Mouse (Mus musculus) liver (tissue): ENCODE measurements around the gene Tas2r144.

Experiments used
- DNase-seq: peaks from one replicate; pipeline ENCODE4 v3.0.0-alpha.2; 2020; ENCODE audit warnings: mixed read lengths

Gene Tas2r144

GRCm38 (mm10) chr6:42215028-42215427 lies at the start of gene Tas2r144:
Gene Tas2r144, plus strand, starts transcription at chr6:42215328.
- DNase-seq: no peak

DNA sequence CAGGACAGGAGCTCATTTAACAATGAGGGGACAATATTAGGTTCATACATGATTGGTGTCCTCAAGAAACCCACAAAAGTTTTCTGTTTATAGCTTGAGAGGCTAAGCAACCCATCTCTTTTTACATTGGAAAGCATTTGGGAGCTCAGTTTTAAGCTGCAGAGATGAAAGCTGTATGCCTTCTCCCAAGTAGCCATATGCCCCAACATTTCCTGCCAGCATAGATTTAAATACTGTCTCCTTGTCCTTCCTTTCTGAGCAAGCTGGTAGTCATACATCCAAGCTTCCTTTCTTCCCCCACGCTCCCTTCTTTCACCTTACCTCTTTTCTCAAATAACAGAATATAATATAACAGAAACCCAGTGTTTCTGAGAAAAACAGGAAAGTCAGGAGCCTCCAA lies 32.7 kb upstream of the Tas2r144 start:
- DNase-seq: no peak

GRCm38 (mm10) chr6:42186230-42186629 lies 28.9 kb upstream of the Tas2r144 start:
- no peak for DNase-seq

DNA sequence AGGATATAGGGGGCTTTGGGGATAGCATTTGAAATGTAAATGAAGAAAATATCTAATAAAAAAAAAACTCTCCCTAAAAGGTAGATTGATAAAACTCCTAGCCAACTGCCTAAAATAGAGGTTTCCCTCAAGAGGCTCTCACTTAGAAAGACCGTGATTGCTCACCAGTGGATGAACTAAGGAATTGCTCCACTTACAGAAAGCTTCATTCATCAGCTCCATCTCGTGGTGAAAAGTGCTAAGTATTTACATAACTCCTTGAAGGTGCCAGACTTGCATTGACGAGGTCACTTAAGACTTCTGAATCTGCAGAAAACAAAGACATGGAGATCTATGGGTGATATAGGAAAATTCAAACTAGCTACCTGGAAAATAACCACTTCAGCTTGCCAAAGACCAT lies 17.4 kb upstream of the Tas2r144 start:
- no peak for DNase-seq

- no peak for DNase-seq
These were observed 15.6 kb upstream of the Tas2r144 start for GRCm38 (mm10) chr6:42199498-42199897.

- no peak for DNase-seq
These were observed 7.2 kb downstream of the Tas2r144 start for GRCm38 (mm10) chr6:42222286-42222685.

DNA sequence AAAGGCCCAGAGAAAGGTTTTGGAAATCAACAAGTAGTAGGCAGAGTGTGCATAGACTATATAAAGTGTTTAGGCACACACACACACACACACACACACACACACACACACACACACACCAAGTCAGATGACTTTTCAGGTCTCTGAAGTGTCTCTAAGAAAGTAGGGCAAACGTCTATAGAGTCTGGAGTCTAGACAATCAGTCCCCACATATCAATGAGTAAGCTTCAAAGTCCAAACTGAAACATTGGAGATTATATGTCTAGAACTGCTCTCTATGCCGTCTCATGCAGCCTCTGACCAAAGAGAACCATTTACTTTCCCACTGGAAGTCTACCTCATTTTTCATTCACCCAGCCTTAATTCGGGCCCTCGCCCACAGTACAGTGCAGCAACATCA lies 9.9 kb downstream of the Tas2r144 start:
- DNase-seq: no peak

GRCm38 (mm10) chr6:42227240-42228101 lies 12.3 kb downstream of the Tas2r144 start:
- DNase-seq: peak; percentile 65

GRCm38 (mm10) chr6:42229610-42230009 lies 14.5 kb downstream of the Tas2r144 start:
- DNase-seq: no peak

DNA sequence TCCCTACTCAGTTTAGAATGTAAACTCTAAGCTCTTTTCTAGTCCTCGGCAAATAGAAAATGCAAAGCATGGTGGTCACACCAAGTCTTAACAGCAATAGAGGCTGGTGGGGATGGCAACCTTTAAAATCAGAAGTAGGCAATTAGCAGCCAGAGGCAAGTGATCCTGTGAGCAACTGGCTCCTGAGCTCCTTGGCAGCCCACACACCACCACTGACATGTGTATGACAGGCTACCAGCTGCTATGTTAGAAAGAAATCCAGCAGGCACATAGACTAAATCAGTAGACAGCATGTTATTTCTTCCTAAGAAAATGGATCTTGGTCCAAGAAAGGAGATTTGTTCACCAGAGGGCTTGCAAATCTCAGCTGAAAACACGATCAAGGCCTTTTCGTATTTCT lies 16.1 kb downstream of the Tas2r144 start:
- DNase-seq: no peak

- no peak for DNase-seq
These were observed 22.2 kb downstream of the Tas2r144 start for GRCm38 (mm10) chr6:42237276-42237805.

GRCm38 (mm10) chr6:42241311-42242045 lies 26.4 kb downstream of the Tas2r144 start:
- no peak for DNase-seq

DNA sequence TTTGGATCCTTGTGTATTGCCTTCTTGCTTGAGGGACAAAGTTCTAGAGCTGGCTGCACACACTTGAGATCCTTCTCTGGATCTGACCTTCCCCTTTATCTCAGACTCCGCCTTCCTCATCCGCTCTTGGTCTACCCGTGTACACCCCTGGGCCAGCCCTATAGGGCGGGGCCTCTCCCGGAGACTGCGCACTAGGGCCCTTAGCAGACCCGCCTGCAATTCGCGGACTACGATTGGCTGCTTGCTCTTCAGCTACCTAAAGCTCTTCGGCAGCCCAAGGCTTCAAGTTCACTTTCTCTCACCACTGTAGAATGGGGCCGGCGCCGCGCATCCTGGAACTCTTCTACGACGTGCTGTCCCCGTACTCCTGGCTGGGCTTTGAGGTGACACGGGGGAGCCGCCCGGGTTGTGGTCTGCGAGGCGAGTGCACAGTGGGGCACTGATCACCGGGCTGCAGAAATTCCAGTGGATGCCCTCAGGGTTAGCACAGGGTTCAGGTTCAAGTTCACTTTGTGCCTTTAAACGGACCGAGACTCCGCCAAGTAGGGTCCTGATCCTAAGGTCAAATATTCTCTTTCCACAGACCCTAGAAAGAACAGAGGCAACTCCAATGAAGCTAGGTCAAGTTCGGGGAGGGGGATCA lies 30.7 kb downstream of the Tas2r144 start, which contains the start of gene Gstk1:
TSS of gene Gstk1 (plus strand) at position 225 of the 643 bp plus-strand sequence.
- peak; percentile 91 for DNase-seq

- DNase-seq: peak; percentile 47
These were observed 32.0 kb downstream of the Tas2r144 start for GRCm38 (mm10) chr6:42247173-42247572.

DNA sequence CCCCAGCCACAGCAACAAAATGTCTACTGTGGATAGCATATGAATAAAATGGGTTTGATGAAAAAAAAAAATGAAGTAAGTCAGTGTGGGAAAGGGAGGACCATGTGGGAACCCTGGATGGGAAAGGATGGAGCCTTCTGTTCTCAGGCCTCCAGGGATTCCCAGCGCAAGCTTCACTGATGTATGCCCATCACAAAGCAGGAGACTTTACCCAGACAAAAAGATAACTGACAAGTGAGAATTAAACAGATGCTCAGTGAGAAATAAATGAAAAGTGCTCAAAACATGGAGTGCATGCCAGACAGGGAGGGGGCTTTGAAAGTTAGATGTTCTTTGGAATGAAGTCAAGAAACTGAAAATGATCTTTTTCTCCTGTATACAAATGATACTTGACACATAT lies 32.9 kb downstream of the Tas2r144 start:
- no peak for DNase-seq

DNA sequence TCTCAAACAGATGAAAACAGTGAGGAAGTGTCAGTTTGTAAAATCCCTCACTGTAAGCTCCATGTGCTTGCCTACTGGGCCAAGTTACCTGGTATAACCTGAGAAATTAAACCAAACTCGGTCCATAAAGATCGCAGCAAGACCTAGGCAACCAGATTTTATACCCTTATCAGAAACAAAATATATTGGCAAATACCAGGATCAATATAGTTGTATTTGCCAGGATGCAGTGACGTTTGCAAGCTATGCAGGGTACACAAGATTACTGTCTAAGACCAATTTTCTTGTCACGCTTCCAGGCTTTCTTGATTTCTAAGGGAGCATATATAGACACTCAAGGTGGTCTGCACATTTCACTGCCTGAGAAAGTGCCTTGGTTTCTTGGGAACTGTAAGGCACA lies 36.7 kb downstream of the Tas2r144 start:
- no peak for DNase-seq

GRCm38 (mm10) chr6:42253103-42253502 lies 38.0 kb downstream of the Tas2r144 start:
- no peak for DNase-seq

DNA sequence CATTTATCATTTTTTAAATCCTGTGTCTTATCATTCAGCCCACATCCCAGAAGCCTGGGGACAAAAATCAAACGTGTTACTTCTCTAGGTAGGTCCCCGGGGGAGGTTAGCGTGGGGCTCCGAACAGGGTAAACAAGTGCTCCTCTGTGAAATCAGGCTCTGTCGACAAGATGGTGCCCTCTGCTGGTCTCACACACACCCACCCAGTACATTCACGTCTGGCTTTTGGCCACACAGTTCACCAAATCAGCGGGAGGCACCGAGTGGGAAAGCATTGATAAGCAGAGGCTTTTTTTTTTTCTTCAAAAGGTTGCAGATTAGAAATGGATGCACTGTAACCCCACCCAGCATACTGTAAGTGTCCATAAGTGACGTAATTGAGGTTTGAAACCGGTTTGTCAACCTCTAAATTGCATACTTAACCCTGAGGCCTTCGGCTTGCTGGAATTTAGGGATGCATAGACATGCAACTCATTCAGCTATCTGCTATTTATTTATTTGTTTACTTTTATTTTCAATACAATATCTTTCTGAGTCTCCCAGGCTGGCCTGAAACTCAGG lies 42.3 kb downstream of the Tas2r144 start:
- peak; percentile 78 for DNase-seq

DNA sequence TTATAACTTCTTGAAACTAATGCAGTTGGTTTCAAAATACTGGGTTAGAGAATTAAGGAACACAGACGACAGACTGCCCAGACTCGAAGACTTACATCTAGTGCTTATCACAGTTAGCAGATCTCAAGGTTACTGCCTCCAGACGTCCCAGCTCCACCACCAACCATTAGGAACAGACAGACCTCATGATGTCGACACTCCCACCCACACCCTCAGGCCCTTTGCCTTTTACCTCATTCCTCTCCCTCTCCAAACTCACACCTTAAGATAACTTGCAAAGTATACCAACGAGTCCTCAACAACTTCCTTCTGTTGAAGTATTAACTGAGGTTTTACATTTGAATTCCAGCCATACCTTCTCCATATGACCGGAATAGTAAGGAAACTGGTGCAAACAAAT lies 45.3 kb downstream of the Tas2r144 start:
- no peak for DNase-seq

GRCm38 (mm10) chr6:42261524-42262170 lies 46.5 kb downstream of the Tas2r144 start, which contains the start of gene Tmem139:
Gene Tmem139, plus strand, starts transcription at chr6:42261970.
- DNase-seq: no peak

DNA sequence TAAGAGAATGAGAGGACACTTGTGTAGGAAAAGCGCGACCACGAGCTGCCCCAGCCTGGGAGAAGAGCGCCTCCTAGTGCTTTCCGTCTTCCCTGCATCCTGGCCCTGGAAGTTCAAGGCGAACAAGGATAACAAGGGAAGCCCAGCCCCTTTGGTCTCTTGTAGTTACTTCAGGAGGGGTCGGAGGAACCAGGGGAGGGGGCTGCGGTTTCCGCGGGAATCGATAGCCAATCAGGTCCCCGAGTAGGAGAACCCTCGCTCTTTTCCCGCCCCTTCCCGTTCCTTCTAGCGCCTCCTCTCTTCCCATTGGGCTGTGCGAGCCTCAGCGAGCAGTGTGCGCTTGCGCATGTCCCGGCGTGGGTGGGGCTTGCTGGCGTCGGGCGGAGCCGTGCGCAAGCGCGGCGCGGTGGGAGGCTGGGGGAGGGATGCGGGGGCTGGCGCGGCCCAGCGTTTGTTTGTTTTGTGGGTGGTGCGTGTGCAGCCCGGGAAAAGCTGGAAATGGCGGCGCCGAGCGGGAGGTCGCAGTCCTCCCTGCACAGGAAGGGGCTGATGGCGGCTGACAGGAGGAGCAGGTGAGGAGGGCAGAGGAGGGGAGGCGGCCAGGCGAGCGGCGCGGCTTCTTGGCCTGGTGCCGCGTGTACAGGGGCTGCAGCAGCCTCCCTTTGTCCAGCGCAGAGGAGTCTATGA lies 49.6 kb downstream of the Tas2r144 start, which contains the start of gene Casp2:
TSS of gene Casp2 (plus strand) at position 360 of the 687 bp plus-strand sequence.
- peak; percentile 98 for DNase-seq
